ENCODE assay signal across 8 mouse cellular contexts in the genomic region with DNA sequence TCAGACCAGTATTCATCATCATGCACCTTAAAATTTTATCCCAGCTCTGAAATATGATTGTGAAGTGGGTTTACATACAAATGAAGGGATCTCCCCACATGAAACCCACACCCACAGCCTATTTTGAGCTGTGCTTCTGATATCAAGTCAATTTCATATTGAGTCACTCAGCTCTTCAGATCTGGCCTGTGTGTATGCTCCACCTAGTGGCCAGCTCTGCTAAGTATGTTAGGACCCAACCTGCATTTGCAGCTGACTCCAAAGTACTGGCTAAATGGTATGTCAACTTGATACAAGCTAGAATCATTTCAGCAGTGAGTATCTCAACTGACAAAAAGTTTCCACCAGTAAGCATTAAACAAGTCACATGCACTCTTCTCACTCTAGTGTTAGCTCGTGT.
DNase-seq lines count a peak whose midpoint lies in the region; ATAC-seq lines count a peak whose summit lies in the region.

No protein-coding gene starts in this region.

- H3K27ac ChIP-seq in limb, embryonic 11.5 days (replicated peaks; ENCODE audit: low read depth, low read length): no peak overlapping the region
- H3K27ac ChIP-seq in limb, embryonic 10.5 days: no peak overlapping the region
- no peak overlapping the region for H3K27ac ChIP-seq in embryonic facial prominence, embryonic 11.5 days (replicated peaks; ENCODE audit: low read depth, low read length)

- WGBS in limb, embryonic 11.5 days: 31% methylated on average over 1 of the region's 1 CpGs
- WGBS in limb, embryonic 10.5 days: 20% methylated on average over 1 of the region's 1 CpGs
- WGBS in embryonic facial prominence, embryonic 11.5 days: 26% methylated on average over 1 of the region's 1 CpGs

- no peaks in the 10 kb centered on the region for H3K27me3 ChIP-seq in limb, embryonic 11.5 days (ENCODE audit: control insufficient read depth, insufficient read depth, low read length)
- H3K27me3 ChIP-seq in limb, embryonic 10.5 days (ENCODE audit: low read depth, poor library complexity, severe bottlenecking): no peaks in the 10 kb centered on the region
- H3K27me3 ChIP-seq in embryonic facial prominence, embryonic 11.5 days (ENCODE audit: control insufficient read depth, insufficient read depth, low read length): no peaks in the 10 kb centered on the region

- H3K36me3 ChIP-seq in limb, embryonic 11.5 days (ENCODE audit: control insufficient read depth, insufficient read depth, low read length): no peaks in the 10 kb centered on the region
- H3K36me3 ChIP-seq in limb, embryonic 10.5 days: no peaks in the 10 kb centered on the region
- H3K36me3 ChIP-seq in embryonic facial prominence, embryonic 11.5 days (replicated peaks; ENCODE audit: control insufficient read depth, insufficient read depth, low read depth, low read length): no peaks in the 10 kb centered on the region

- DNase-seq in limb, embryonic 11.5 days (ENCODE audit: low spot score): peak; percentile 48
- DNase-seq in limb, embryonic 10.5 days (ENCODE audit: low spot score): no peak
- DNase-seq in adrenal gland, postnatal 10 days: peak; percentile 54
- DNase-seq in embryonic facial prominence, embryonic 11.5 days (ENCODE audit: low spot score): peak; percentile 62
- peak; percentile 63 for DNase-seq in layer of hippocampus, adult 9-11 months
- peak; percentile 65 to 71 for DNase-seq in right cerebral cortex, adult 2 months (ENCODE audit: low spot score in 2 of 2)
- DNase-seq in heart, adult 8-10 months (ENCODE audit: low spot score): no peak

- no peak for ATAC-seq in limb, embryonic 11.5 days (ENCODE audit: insufficient number of reproducible peaks, low FRiP score, low TSS enrichment, low read depth)
- ATAC-seq in embryonic facial prominence, embryonic 11.5 days (replicated peaks; ENCODE audit: insufficient number of reproducible peaks, low FRiP score, low TSS enrichment, low read depth): no peak
- ATAC-seq in erythroid progenitor cell, adult 5-6 weeks (replicated peaks; ENCODE audit: low FRiP score, poor library complexity, severe bottlenecking): no peak

- no peaks in the 10 kb centered on the region for H3K4me1 ChIP-seq in limb, embryonic 11.5 days (ENCODE audit: control insufficient read depth, insufficient read depth, low read length)
- H3K4me1 ChIP-seq in limb, embryonic 10.5 days: no peaks in the 10 kb centered on the region
- no peaks in the 10 kb centered on the region for H3K4me1 ChIP-seq in embryonic facial prominence, embryonic 11.5 days (ENCODE audit: control insufficient read depth, insufficient read depth, low read length)

- no peak overlapping the region for H3K4me3 ChIP-seq in limb, embryonic 11.5 days (ENCODE audit: low read depth, low read length)
- no peak overlapping the region for H3K4me3 ChIP-seq in limb, embryonic 10.5 days
- no peak overlapping the region for H3K4me3 ChIP-seq in embryonic facial prominence, embryonic 11.5 days (ENCODE audit: low read depth, low read length)

- H3K4me2 ChIP-seq in limb, embryonic 11.5 days (ENCODE audit: low read depth, severe bottlenecking): no peak overlapping the region
- H3K4me2 ChIP-seq in embryonic facial prominence, embryonic 11.5 days (ENCODE audit: low read depth, low read length): no peak overlapping the region

- no peaks in the 10 kb centered on the region for H3K9me3 ChIP-seq in limb, embryonic 11.5 days (ENCODE audit: control insufficient read depth, low read length)
- no peaks in the 10 kb centered on the region for H3K9me3 ChIP-seq in limb, embryonic 10.5 days (replicated peaks)
- no peaks in the 10 kb centered on the region for H3K9me3 ChIP-seq in embryonic facial prominence, embryonic 11.5 days (replicated peaks; ENCODE audit: control insufficient read depth, low read length)

- no peak overlapping the region for H3K9ac ChIP-seq in limb, embryonic 11.5 days (ENCODE audit: low read length)
- no peak overlapping the region for H3K9ac ChIP-seq in embryonic facial prominence, embryonic 11.5 days (replicated peaks; ENCODE audit: low read length)

Comparison
In these comparisons a context has a peak if more than half of its experiments do, and no peak if none do; other contexts are left out.
1. DNase-seq: peak in limb, embryonic 11.5 days (single experiment), adrenal gland, postnatal 10 days (single experiment), embryonic facial prominence, embryonic 11.5 days (single experiment), layer of hippocampus, adult 9-11 months (single experiment) and right cerebral cortex, adult 2 months (2 of 2); none in limb, embryonic 10.5 days (single experiment) and heart, adult 8-10 months (single experiment).